Mouse (Mus musculus): Measurements from ENCODE around the gene Ftl1. TPM values are rescaled to one million over a fixed set of nuclear protein-coding genes. Genes with fewer than 3 reads are reported as not detected.

Ftl1 gene
- polyA plus RNA-seq, 1 experiment from 2014 or later: 5,449 TPM

DNA sequence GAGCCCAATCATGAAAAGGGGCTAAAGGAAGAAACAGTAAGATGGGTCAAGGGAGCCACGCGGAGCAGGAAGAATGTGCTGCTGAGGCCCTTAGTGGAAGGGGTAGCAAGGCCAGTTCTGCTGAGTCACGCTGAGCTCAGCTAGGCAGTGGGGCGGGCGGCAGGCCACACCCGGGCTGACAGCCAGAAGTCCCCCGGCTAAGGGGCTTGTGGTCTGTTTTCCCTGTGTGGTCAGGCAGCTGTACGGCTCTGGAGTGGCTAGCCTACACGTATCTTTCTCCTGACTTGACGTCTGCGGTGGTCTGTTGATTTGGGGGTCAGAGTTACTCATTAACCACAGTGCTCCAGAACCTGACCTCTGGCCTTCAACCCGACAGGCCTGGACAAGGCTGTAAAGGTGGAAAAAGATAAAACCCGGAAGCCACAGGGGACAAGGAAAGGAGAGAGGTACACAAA, 1.2 kb upstream of the Ftl1 start:
- peak; percentile 58 for DNase-seq (ENCODE audit: low spot score)
- Histone ChIP-seq H3K4me2 (ENCODE audit: low read depth) (peak overlapping the region; percentile 46; the same call in 1 of the 2 replicates), H3K27ac (ENCODE audit: low read depth, low read length) (peak overlapping the region; percentile 83), H3K9ac (ENCODE audit: low read length) (peak overlapping the region; percentile 57), H3K27me3 (ENCODE audit: control insufficient read depth, insufficient read depth, low read length) (no peaks in the 10 kb centered on the region), H3K4me1 (ENCODE audit: control insufficient read depth, insufficient read depth, low read length) (peaks cover 26% of the 10 kb centered on the region), H3K9me3 (ENCODE audit: control insufficient read depth, low read length) (no peaks in the 10 kb centered on the region), H3K36me3 (ENCODE audit: control insufficient read depth, insufficient read depth, low read length) (peaks cover 10% of the 10 kb centered on the region), H3K4me3 (ENCODE audit: low read depth, low read length) (no peak overlapping the region; the same call in 1 of the 2 replicates)
- no peak for ATAC-seq (ENCODE audit: insufficient read depth, low FRiP score, low TSS enrichment)
- WGBS: 32% methylated on average over 13 of the region's 13 CpGs

DNA sequence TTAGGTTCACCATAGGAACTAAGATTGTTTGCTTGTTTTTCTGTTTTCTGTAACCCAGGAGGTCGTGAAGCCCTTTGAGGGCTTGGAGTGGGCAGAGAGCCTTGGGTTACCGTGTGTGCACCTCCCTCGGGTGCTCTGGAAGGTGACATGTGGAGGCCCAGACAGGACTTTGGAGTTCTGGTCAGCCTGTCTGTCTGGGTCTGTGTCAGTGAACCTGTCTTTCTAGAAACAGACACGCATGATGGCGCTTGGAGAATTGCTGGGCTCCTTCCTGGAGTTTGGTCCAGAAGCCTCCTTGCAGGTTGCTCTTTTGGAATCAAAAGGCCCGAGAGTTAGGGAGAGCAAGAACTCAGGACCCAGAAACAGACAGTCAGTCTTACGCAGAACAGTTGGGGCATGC, 693 bp upstream of the Ftl1 start:
- peaks cover 22% of the 10 kb centered on the region for H3K4me1 ChIP-seq (ENCODE audit: control insufficient read depth, insufficient read depth, low read length)
- 78% methylated on average over 7 of the region's 7 CpGs for WGBS
- H3K36me3 ChIP-seq (ENCODE audit: control insufficient read depth, insufficient read depth, low read length): peaks cover 10% of the 10 kb centered on the region
- peak overlapping the region; percentile 83 for H3K27ac ChIP-seq (ENCODE audit: low read depth, low read length)
- ATAC-seq (ENCODE audit: insufficient read depth, low FRiP score, low TSS enrichment): no peak
- peak overlapping the region; percentile 46 for H3K4me2 ChIP-seq (ENCODE audit: low read depth)
- peak overlapping the region; percentile 73; the same call in 1 of the 2 replicates for H3K4me3 ChIP-seq (ENCODE audit: low read depth, low read length)
- no peaks in the 10 kb centered on the region for H3K27me3 ChIP-seq (ENCODE audit: control insufficient read depth, insufficient read depth, low read length)
- peak overlapping the region; percentile 57 for H3K9ac ChIP-seq (ENCODE audit: low read length)
- H3K9me3 ChIP-seq (ENCODE audit: control insufficient read depth, low read length): no peaks in the 10 kb centered on the region
- no peak for DNase-seq (ENCODE audit: low spot score)

GRCm38 (mm10) chr7:45458748-45459563, 728 bp downstream of the Ftl1 start:
- Histone ChIP-seq H3K27me3 (ENCODE audit: control insufficient read depth, insufficient read depth, low read length) (no peaks in the 10 kb centered on the region), H3K36me3 (ENCODE audit: control insufficient read depth, insufficient read depth, low read length) (peaks cover 10% of the 10 kb centered on the region), H3K9me3 (ENCODE audit: control insufficient read depth, low read length) (no peaks in the 10 kb centered on the region), H3K9ac (ENCODE audit: low read length) (peak overlapping the region; percentile 93), H3K4me2 (ENCODE audit: low read depth) (peak overlapping the region; percentile 87), H3K27ac (ENCODE audit: low read depth, low read length) (peak overlapping the region; percentile 92), H3K4me3 (ENCODE audit: low read depth, low read length) (peak overlapping the region; percentile 73), H3K4me1 (ENCODE audit: control insufficient read depth, insufficient read depth, low read length) (peaks cover 22% of the 10 kb centered on the region)
- under 1% methylated on average over 43 of the region's 43 CpGs for WGBS
- ATAC-seq (ENCODE audit: insufficient read depth, low FRiP score, low TSS enrichment) (peak; percentile 69), DNase-seq (ENCODE audit: low spot score) (peak; percentile 88)

DNA sequence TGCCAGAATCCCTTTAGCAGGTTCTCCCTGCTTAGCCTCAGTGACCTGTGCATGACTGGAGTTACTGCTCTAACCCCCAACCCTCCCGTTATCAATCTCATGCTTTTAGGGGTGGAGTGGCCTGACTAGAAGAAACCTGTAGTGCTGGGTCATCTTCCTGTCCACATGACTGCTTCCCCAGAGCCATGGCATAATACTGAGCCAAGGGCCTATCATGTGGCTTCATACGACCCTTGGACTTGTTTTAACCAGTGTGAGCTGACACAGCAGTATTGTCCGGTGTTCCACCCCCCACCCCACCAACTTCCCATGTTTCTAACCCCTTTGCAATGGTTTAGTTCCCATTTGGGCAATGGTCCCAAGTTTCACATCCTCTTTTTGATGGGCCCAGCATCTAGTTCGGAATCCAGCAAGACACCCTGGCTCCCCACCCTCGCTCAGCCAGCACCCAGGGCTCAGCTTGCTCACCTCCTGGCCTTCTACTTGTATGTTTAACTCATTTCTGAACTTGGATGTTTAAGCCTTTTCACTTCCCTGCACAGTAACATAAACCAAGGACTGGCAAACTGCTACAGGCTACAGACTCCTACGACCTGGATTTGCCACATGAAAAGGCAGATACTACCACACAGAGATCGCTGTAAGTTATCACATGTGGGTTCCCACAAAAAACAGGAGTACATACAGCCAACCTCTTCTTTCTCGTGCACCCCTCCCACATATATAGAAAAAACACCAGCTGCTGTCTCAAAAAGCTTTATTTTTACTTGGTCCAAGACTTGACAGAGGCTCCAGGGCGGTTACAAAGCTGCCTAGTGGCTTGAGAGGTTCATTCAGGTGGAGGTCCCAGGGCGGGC, 2.3 kb downstream of the Ftl1 start:
- Histone ChIP-seq H3K9ac (ENCODE audit: low read length) (peak overlapping the region; percentile 93; the same call in 1 of the 2 replicates), H3K4me1 (ENCODE audit: control insufficient read depth, insufficient read depth, low read length) (peaks cover 22% of the 10 kb centered on the region), H3K27ac (ENCODE audit: low read depth, low read length) (no peak overlapping the region), H3K4me3 (ENCODE audit: low read depth, low read length) (peak overlapping the region; percentile 73), H3K4me2 (ENCODE audit: low read depth) (peak overlapping the region; percentile 87), H3K36me3 (ENCODE audit: control insufficient read depth, insufficient read depth, low read length) (peaks cover 11% of the 10 kb centered on the region), H3K27me3 (ENCODE audit: control insufficient read depth, insufficient read depth, low read length) (no peaks in the 10 kb centered on the region), H3K9me3 (ENCODE audit: control insufficient read depth, low read length) (no peaks in the 10 kb centered on the region)
- ATAC-seq (ENCODE audit: insufficient read depth, low FRiP score, low TSS enrichment) (no peak), DNase-seq (ENCODE audit: low spot score) (no peak)
- 76% methylated on average over 9 of the region's 10 CpGs for WGBS

- H3K27ac ChIP-seq (ENCODE audit: low read depth, low read length): no peak overlapping the region
Measured at GRCm38 (mm10) chr7:45456721-45457203, 2.9 kb downstream of the Ftl1 start.

GRCm38 (mm10) chr7:45455932-45456696, 3.6 kb downstream of the Ftl1 start:
- no peak for DNase-seq (ENCODE audit: low spot score)
- 79% methylated on average over 13 of the region's 13 CpGs for WGBS
- Histone ChIP-seq H3K27ac (ENCODE audit: low read depth, low read length) (no peak overlapping the region), H3K27me3 (ENCODE audit: control insufficient read depth, insufficient read depth, low read length) (no peaks in the 10 kb centered on the region), H3K36me3 (ENCODE audit: control insufficient read depth, insufficient read depth, low read length) (peaks cover 9% of the 10 kb centered on the region), H3K9ac (ENCODE audit: low read length) (no peak overlapping the region), H3K4me3 (ENCODE audit: low read depth, low read length) (no peak overlapping the region), H3K4me2 (ENCODE audit: low read depth) (no peak overlapping the region), H3K9me3 (ENCODE audit: control insufficient read depth, low read length) (no peaks in the 10 kb centered on the region), H3K4me1 (ENCODE audit: control insufficient read depth, insufficient read depth, low read length) (peaks cover 22% of the 10 kb centered on the region)
- ATAC-seq (ENCODE audit: insufficient read depth, low FRiP score, low TSS enrichment): no peak

More at GRCm38 (mm10) chr7:45456721-45457203, 2.9 kb downstream of the Ftl1 start:
- DNase-seq (ENCODE audit: low spot score) (no peak), ATAC-seq (ENCODE audit: insufficient read depth, low FRiP score, low TSS enrichment) (no peak)
- H3K4me3 ChIP-seq (ENCODE audit: low read depth, low read length): peak overlapping the region; percentile 73
- WGBS: 62% methylated on average over 9 of the region's 9 CpGs
- H3K4me2 ChIP-seq (ENCODE audit: low read depth): peak overlapping the region; percentile 87
- no peaks in the 10 kb centered on the region for H3K9me3 ChIP-seq (ENCODE audit: control insufficient read depth, low read length)
- peaks cover 22% of the 10 kb centered on the region for H3K4me1 ChIP-seq (ENCODE audit: control insufficient read depth, insufficient read depth, low read length)
- no peaks in the 10 kb centered on the region for H3K27me3 ChIP-seq (ENCODE audit: control insufficient read depth, insufficient read depth, low read length)
- H3K9ac ChIP-seq (ENCODE audit: low read length): no peak overlapping the region
- peaks cover 9% of the 10 kb centered on the region for H3K36me3 ChIP-seq (ENCODE audit: control insufficient read depth, insufficient read depth, low read length)

DNA sequence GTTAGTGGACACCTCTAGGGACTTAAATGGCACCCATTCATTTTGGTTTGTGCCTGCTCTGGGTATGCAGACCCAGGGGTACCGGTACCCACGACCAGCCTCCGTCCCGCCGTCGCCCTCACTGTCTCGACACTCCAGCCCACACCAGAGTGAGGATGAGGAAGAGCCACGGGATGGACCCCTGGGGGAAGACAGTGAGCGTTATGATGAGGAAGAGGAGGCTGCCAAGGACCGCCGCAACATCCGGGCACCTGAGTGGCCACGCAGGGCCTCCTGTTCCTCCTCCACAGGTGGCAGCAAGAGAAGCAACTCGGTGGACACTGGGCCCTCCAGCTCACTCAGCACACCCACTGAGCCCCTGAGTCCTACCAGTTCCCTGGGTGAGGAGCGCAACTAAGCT, 4.7 kb downstream of the Ftl1 start:
- peaks cover 9% of the 10 kb centered on the region for H3K36me3 ChIP-seq (ENCODE audit: control insufficient read depth, insufficient read depth, low read length)
- 90% methylated on average over 15 of the region's 15 CpGs for WGBS
- H3K4me2 ChIP-seq (ENCODE audit: low read depth): no peak overlapping the region
- H3K9me3 ChIP-seq (ENCODE audit: control insufficient read depth, low read length): no peaks in the 10 kb centered on the region
- H3K27ac ChIP-seq (ENCODE audit: low read depth, low read length): 0 out of 2 replicates have a peak overlapping the region, but pooled peaks have one; percentile 14
- H3K9ac ChIP-seq (ENCODE audit: low read length): no peak overlapping the region
- DNase-seq (ENCODE audit: low spot score): no peak
- peaks cover 14% of the 10 kb centered on the region; the same call in 1 of the 2 replicates for H3K4me1 ChIP-seq (ENCODE audit: control insufficient read depth, insufficient read depth, low read length)
- no peak overlapping the region for H3K4me3 ChIP-seq (ENCODE audit: low read depth, low read length)
- no peaks in the 10 kb centered on the region for H3K27me3 ChIP-seq (ENCODE audit: control insufficient read depth, insufficient read depth, low read length)
- ATAC-seq (ENCODE audit: insufficient read depth, low FRiP score, low TSS enrichment): no peak
